10 mouse cellular contexts compared by ENCODE assay signal in the genomic region with DNA sequence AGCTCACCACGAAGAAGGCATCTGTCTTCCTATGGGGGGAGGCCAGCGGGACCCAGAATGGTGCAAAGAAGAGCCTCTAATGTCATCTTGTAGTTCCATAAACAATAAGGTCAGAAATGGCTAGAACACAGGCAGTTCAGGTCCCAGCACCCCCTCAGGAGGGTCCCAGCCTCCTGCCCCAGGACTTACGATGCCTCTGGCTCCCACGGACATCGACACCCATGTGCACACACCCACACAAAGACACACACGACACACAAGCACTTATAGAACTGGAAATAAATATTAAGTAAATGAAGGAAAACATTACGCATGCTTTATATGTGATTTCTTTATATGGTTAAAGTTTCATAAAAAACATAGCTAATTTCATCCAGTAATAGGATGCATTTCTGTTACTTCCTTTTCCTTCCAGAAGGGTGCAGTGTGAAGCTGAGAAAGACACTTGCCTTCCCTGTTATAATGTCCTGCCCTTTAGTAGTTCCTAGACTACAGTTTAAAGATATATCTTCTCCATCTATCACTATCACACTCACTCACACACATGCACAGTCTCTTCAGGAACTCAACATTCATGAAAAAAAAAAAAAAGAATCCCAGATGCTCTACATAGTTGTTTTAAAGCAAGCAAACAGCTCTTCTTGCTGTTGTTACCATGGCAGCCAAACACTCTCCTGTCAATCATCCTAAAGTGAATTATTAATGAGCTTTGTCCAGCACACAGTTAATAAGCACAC. TPM values are rescaled to one million over a fixed set of nuclear protein-coding genes. Genes with fewer than 3 reads are reported as not detected.
DNase-seq lines count a peak whose midpoint lies in the region; ATAC-seq and TF ChIP-seq lines count a peak whose summit lies in the region.
"Had no signal": no experiment of that assay in that cellular context is flagged by ENCODE, and none has a peak within 500 bp of the region (broad histone marks: within the 10 kb centered on the region; RNA-seq: fewer than 3 reads in every experiment).

No protein-coding gene starts in this region.

- H3K9me3 ChIP-seq in MEL (replicated peaks; ENCODE audit: insufficient read depth, low read length), result no peaks in the 10 kb centered on the region
- no peaks in the 10 kb centered on the region for H3K9me3 ChIP-seq in forebrain, postnatal 0 days (ENCODE audit: low read length)
- H3K9me3 ChIP-seq: G1E; liver, embryonic 15.5 days had no signal

- peak; percentile 70 for TF ChIP-seq CTCF in heart, adult 2 months (IDR thresholded peaks at IDR 0.05)
- TF ChIP-seq CTCF in MEL (IDR thresholded peaks at IDR 0.05 in 2 of 3, conservative IDR thresholded peaks at IDR 0.05 in 1 of 3; ENCODE audit: control insufficient read depth in 1 of 3, insufficient read depth in 1 of 3, low read depth in 2 of 3, low read length in 3 of 3, poor library complexity in 1 of 3, severe bottlenecking in 1 of 3), result peak; percentile 11 to 79 (median 18); a peak in 5 of 6 replicates
- peak; percentile 74 for TF ChIP-seq CTCF in forebrain, postnatal 0 days (IDR thresholded peaks at IDR 0.05; ENCODE audit: low read depth)

- no peak overlapping the region for H3K27ac ChIP-seq in heart, adult 2 months
- H3K27ac ChIP-seq in MEL (ENCODE audit: control insufficient read depth, low read depth, low read length), result no peak overlapping the region
- no peak overlapping the region for H3K27ac ChIP-seq in forebrain, postnatal 0 days (ENCODE audit: low read depth, low read length)
- H3K27ac ChIP-seq: liver, embryonic 15.5 days had no signal

- no peaks in the 10 kb centered on the region for H3K4me1 ChIP-seq in heart, adult 2 months (ENCODE audit: control insufficient read depth, insufficient read depth, low read length)
- no peaks in the 10 kb centered on the region; a peak in 1 of 4 replicates for H3K4me1 ChIP-seq in MEL (ENCODE audit: control insufficient read depth in 1 of 2, insufficient read depth in 2 of 2, low read length in 2 of 2)
- peaks cover 11% of the 10 kb centered on the region; the same call in 1 of the 2 replicates for H3K4me1 ChIP-seq in forebrain, postnatal 0 days (ENCODE audit: insufficient read depth)
- H3K4me1 ChIP-seq: liver, embryonic 15.5 days had no signal

- no peaks in the 10 kb centered on the region for H3K36me3 ChIP-seq in heart, adult 2 months (ENCODE audit: control insufficient read depth, insufficient read depth, low read length)
- H3K36me3 ChIP-seq in MEL (ENCODE audit: control insufficient read depth in 1 of 2, insufficient read depth in 2 of 2, low read length in 2 of 2), result no peaks in the 10 kb centered on the region
- no peaks in the 10 kb centered on the region for H3K36me3 ChIP-seq in forebrain, postnatal 0 days (ENCODE audit: insufficient read depth)
- H3K36me3 ChIP-seq: G1E; liver, embryonic 15.5 days had no signal

- no peak for TF ChIP-seq POLR2A in heart, adult 2 months (IDR thresholded peaks at IDR 0.05; ENCODE audit: insufficient read depth, low read depth, low read length)
- TF ChIP-seq POLR2A in MEL (IDR thresholded peaks at IDR 0.05; ENCODE audit: control insufficient read depth in 1 of 2, insufficient read depth in 1 of 2, low read depth in 1 of 2, low read length in 2 of 2, poor library complexity in 1 of 2), result no peak

- no peaks in the 10 kb centered on the region for H3K79me2 ChIP-seq in heart, adult 2 months (replicated peaks; ENCODE audit: control insufficient read depth, insufficient read depth, low read length)
- no peaks in the 10 kb centered on the region for H3K79me2 ChIP-seq in MEL (ENCODE audit: control insufficient read depth, insufficient read depth, low read length, poor library complexity)

- peak; percentile 87 for ATAC-seq in forebrain, postnatal 0 days
- ATAC-seq in megakaryocyte progenitor cell, adult 5-6 weeks (replicated peaks; ENCODE audit: poor library complexity), result peak; percentile 71

- TF ChIP-seq EP300 in heart, adult 2 months (IDR thresholded peaks at IDR 0.05; ENCODE audit: insufficient read depth, low read depth, low read length), result no peak
- no peak for TF ChIP-seq EP300 in MEL (IDR thresholded peaks at IDR 0.05; ENCODE audit: low read depth in 1 of 2, low read length in 2 of 2)

- H3K27me3 ChIP-seq in heart, adult 2 months (ENCODE audit: control insufficient read depth, insufficient read depth, low read length), result no peaks in the 10 kb centered on the region
- peaks cover 3 to 8% of the 10 kb centered on the region in 2 experiments for H3K27me3 ChIP-seq in MEL (ENCODE audit: control insufficient read depth in 1 of 2, insufficient read depth in 2 of 2, low read length in 2 of 2)
- H3K27me3 ChIP-seq in forebrain, postnatal 0 days (ENCODE audit: insufficient read depth, low read length), result no peaks in the 10 kb centered on the region
- H3K27me3 ChIP-seq: liver, embryonic 15.5 days had no signal

- no peak overlapping the region for H3K9ac ChIP-seq in heart, adult 2 months (ENCODE audit: low read depth, low read length)
- H3K9ac ChIP-seq in MEL (ENCODE audit: control insufficient read depth, low read depth, low read length, poor library complexity, severe bottlenecking), result no peak overlapping the region
- H3K9ac ChIP-seq in forebrain, postnatal 0 days, result no peak overlapping the region; the same call in 1 of the 2 replicates
- H3K9ac ChIP-seq: liver, embryonic 15.5 days had no signal

- intact Hi-C loops in heart, adult 2 months (cut with DNase I), result loop anchor here (5.0 to 10.0 kb wide), 2 partner anchors 57 to 739 kb away; no protein-coding TSS in a partner anchor

- peak overlapping the region; percentile 15; the same call in 1 of the 2 replicates for H3K4me2 ChIP-seq in forebrain, postnatal 0 days (ENCODE audit: low read depth)
- H3K4me2 ChIP-seq: liver, embryonic 15.5 days had no signal

- H3K4me3 ChIP-seq in heart, adult 2 months, result no peak overlapping the region
- no peak overlapping the region for H3K4me3 ChIP-seq in MEL (ENCODE audit: control insufficient read depth in 1 of 2, insufficient read depth in 1 of 2, low read depth in 2 of 2, low read length in 2 of 2)
- no peak overlapping the region for H3K4me3 ChIP-seq in forebrain, postnatal 0 days (ENCODE audit: low read depth, low read length)
- H3K4me3 ChIP-seq: liver, embryonic 15.5 days had no signal

- WGBS in heart, adult 2 months, result 83% methylated on average over 7 of the region's 7 CpGs
- 87% methylated on average over 7 of the region's 7 CpGs for WGBS in forebrain, postnatal 0 days

- peak; percentile 92 for TF ChIP-seq RAD21 in MEL (IDR thresholded peaks at IDR 0.05; ENCODE audit: low read depth, low read length)

- DNase-seq in heart, adult 2 months, result no peak
- no peak for DNase-seq in heart, adult 11 months
- peak; percentile 57 for DNase-seq in MEL (ENCODE audit: low read depth, low spot score)
- peak; percentile 63 for DNase-seq in forebrain, postnatal 0 days
- no peak for DNase-seq in ovary, adult 18-20 months (ENCODE audit: low spot score)
- DNase-seq in thymus, postnatal 4 days, result no peak
- no peak for DNase-seq in right cerebral cortex, adult 18-20 months

TF ChIP-seq in MEL, 35 proteins besides CTCF, POLR2A, EP300 and RAD21:
- no peak for TF ChIP-seq CHD1 (IDR thresholded peaks at IDR 0.05; ENCODE audit: low read depth, low read length)
- TF ChIP-seq BHLHE40 (IDR thresholded peaks at IDR 0.05; ENCODE audit: borderline replicate concordance, low read depth, low read length), result no peak
- TF ChIP-seq E2F4 (IDR thresholded peaks at IDR 0.05; ENCODE audit: borderline replicate concordance, low read depth, low read length), result no peak
- peak; percentile 95 for TF ChIP-seq SMC3 (IDR thresholded peaks at IDR 0.05; ENCODE audit: low read depth, low read length)
- no peak for TF ChIP-seq NRF1 (IDR thresholded peaks at IDR 0.05; ENCODE audit: insufficient read depth, low read depth, low read length, poor library complexity, severe bottlenecking)
- TF ChIP-seq JUND (IDR thresholded peaks at IDR 0.05; ENCODE audit: low read depth, low read length), result no peak
- TF ChIP-seq ZNF384 (IDR thresholded peaks at IDR 0.05; ENCODE audit: low read depth, low read length), result no peak
- TF ChIP-seq NELFE (IDR thresholded peaks at IDR 0.05; ENCODE audit: low read depth, low read length), result no peak
- TF ChIP-seq SIN3A (IDR thresholded peaks at IDR 0.05; ENCODE audit: low read length), result 0 out of 2 replicates have a peak, but pooled peaks have one; percentile 21
- TF ChIP-seq USF1 (IDR thresholded peaks at IDR 0.05; ENCODE audit: low read depth, low read length), result no peak
- no peak for TF ChIP-seq MYC (IDR thresholded peaks at IDR 0.05; ENCODE audit: low read depth, low read length)
- no peak for TF ChIP-seq USF2 (IDR thresholded peaks at IDR 0.05; ENCODE audit: borderline replicate concordance in 1 of 2, insufficient read depth in 1 of 2, low read depth in 1 of 2, low read length in 2 of 2)
- TF ChIP-seq ZKSCAN1 (IDR thresholded peaks at IDR 0.05; ENCODE audit: low read depth, low read length), result no peak
- TF ChIP-seq ZC3H11A (IDR thresholded peaks at IDR 0.05; ENCODE audit: low read depth, low read length), result peak; percentile 94

RNA-seq across cellular contexts. Expression of a gene that starts 27.1 kb away (rescaled TPM):
- under 1 TPM; 0.29 to 0.50 TPM for total RNA-seq in heart, adult 2 months (2021)
- polyA plus RNA-seq in heart, adult 2 months (2012; rRNA removed), result 0.12 and 0.76 TPM in 2 replicates
- not detected in 2 replicates for total RNA-seq in MEL (2012; rRNA removed)
- polyA plus RNA-seq in MEL (2012; ENCODE audit: insufficient read depth in 1 of 2, insufficient read length in 2 of 2, low read depth in 1 of 2, low replicate concordance in 2 of 2, missing spikeins in 1 of 2), result under 1 TPM in 1 of 2 experiments, not detected in 1; 0.08 TPM
- total RNA-seq in forebrain, postnatal 0 days (2014; rRNA removed), result 77.1 and 82.0 TPM in 2 replicates
- 8.0 and 18.4 TPM in 2 replicates for polyA plus RNA-seq in forebrain, postnatal 0 days (2015; fragmentation: Nextera tagmentation; extraction: Ambion mirVana)
- not detected in 2 replicates for total RNA-seq in megakaryocyte progenitor cell, adult 5-6 weeks (2015)
- total RNA-seq in megakaryocyte progenitor cell, adult 5-6 weeks (2017), result not detected in 2 replicates
- polyA plus RNA-seq: G1E had no signal

Comparison
In these comparisons a context has a peak if more than half of its experiments do, and no peak if none do; other contexts are left out.
1. DNase-seq: peak in MEL (single experiment) and forebrain, postnatal 0 days (single experiment); none in heart, adult 2 months (0 of 2), heart, adult 11 months (single experiment), ovary, adult 18-20 months (single experiment), thymus, postnatal 4 days (single experiment) and right cerebral cortex, adult 18-20 months (single experiment).
2. CTCF ChIP-seq: peak in every context shown above with its lines; median percentile 74 in forebrain, postnatal 0 days; 70 in heart, adult 2 months; 18 in MEL.
3. RNA of a gene that starts 27.1 kb away (total RNA-seq): 77.1 to 82.0 TPM in forebrain, postnatal 0 days; 0.29 to 0.50 TPM in heart, adult 2 months, not detected in MEL and not detected in megakaryocyte progenitor cell, adult 5-6 weeks; every median in the first group is over 10 times any median in the second.